Mouse (Mus musculus) embryonic fibroblast, embryonic 13.5 days (primary cell): ENCODE results near the gene Nbr1.

Experiments
- CTCF ChIP-seq: IDR thresholded peaks from 2 replicates; pipeline ENCODE4 v1.5.1; 2011; ENCODE audit warnings: mild to moderate bottlenecking, control low read depth, low read length, moderate library complexity, borderline replicate concordance; ENCODE audit not compliant: insufficient read depth
- POLR2A ChIP-seq: IDR thresholded peaks from 2 replicates; pipeline ENCODE4 v1.6.1; 2011; ENCODE audit warnings: low read depth, mild to moderate bottlenecking, control low read depth, low read length, moderate library complexity

DNA sequence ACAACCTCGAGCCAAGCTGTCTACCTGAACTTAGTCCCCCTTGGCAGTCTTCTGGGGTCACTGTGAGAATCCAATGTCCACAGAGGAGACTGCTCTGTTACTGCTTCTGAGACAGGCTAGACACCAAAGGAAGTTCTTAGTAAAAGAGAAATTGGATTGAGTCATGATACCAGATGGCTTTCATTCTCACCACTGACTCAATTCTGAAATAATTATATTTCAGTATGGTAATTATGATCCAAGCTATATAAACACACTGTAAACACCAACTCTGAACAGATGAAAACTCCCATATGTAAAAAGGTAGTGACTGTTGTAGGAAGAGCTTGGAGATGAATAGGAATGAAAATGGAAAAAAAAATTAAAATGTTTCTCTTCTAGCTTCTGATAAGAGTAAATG is 7.8 kb upstream of the Nbr1 start:
- TF ChIP-seq POLR2A (no peak), CTCF (no peak)
